In genomic region chr15:81802941-81803351, GRCm38 (mm10) we compare ENCODE assay signal across 8 mouse cellular contexts. TPM values are rescaled to one million over a fixed set of nuclear protein-coding genes. Genes with fewer than 3 reads are reported as not detected.
A peak's percentile ranks its signal among the peaks of the same experiment; 100 is the strongest.
DNase-seq lines count a peak whose midpoint lies in the region; ATAC-seq and TF ChIP-seq lines count a peak whose summit lies in the region.

No protein-coding gene starts in this region.

- no peak for TF ChIP-seq EP300 in lung, postnatal 0 days (IDR thresholded peaks at IDR 0.05)

- H3K4me1 ChIP-seq in heart, embryonic 12.5 days (replicated peaks), result peaks cover 46% of the 10 kb centered on the region
- peaks cover 28% of the 10 kb centered on the region for H3K4me1 ChIP-seq in forebrain, embryonic 13.5 days
- peaks cover 40% of the 10 kb centered on the region for H3K4me1 ChIP-seq in kidney, embryonic 14.5 days (ENCODE audit: control insufficient read depth, insufficient read depth, low read length)
- peaks cover 40% of the 10 kb centered on the region for H3K4me1 ChIP-seq in lung, postnatal 0 days (ENCODE audit: insufficient read depth, low read depth, low read length)
- peaks cover 16% of the 10 kb centered on the region for H3K4me1 ChIP-seq in small intestine, adult 2 months (ENCODE audit: control insufficient read depth, insufficient read depth, insufficient read length, low read length)

- peak overlapping the region; percentile 42 for H3K4me3 ChIP-seq in heart, embryonic 12.5 days
- H3K4me3 ChIP-seq in forebrain, embryonic 13.5 days, result peak overlapping the region; percentile 27
- peak overlapping the region; percentile 34 for H3K4me3 ChIP-seq in kidney, embryonic 14.5 days (ENCODE audit: low read length)
- H3K4me3 ChIP-seq in lung, postnatal 0 days (ENCODE audit: low read depth, low read length), result peak overlapping the region; percentile 32
- peak overlapping the region; percentile 55 for H3K4me3 ChIP-seq in small intestine, adult 2 months (ENCODE audit: low read depth, low read length)

- no peak for TF ChIP-seq POLR2A in small intestine, adult 2 months (IDR thresholded peaks at IDR 0.05; ENCODE audit: low read depth, low read length)

- no peaks in the 10 kb centered on the region for H3K9me3 ChIP-seq in heart, embryonic 12.5 days (replicated peaks)
- no peaks in the 10 kb centered on the region for H3K9me3 ChIP-seq in forebrain, embryonic 13.5 days (replicated peaks)
- no peaks in the 10 kb centered on the region for H3K9me3 ChIP-seq in kidney, embryonic 14.5 days (ENCODE audit: control insufficient read depth, low read length)
- H3K9me3 ChIP-seq in lung, postnatal 0 days (ENCODE audit: low read length), result no peaks in the 10 kb centered on the region

- H3K27me3 ChIP-seq in heart, embryonic 12.5 days (replicated peaks), result no peaks in the 10 kb centered on the region
- H3K27me3 ChIP-seq in forebrain, embryonic 13.5 days, result no peaks in the 10 kb centered on the region
- no peaks in the 10 kb centered on the region for H3K27me3 ChIP-seq in kidney, embryonic 14.5 days (ENCODE audit: control insufficient read depth, insufficient read depth, low read length)
- no peaks in the 10 kb centered on the region for H3K27me3 ChIP-seq in lung, postnatal 0 days (replicated peaks; ENCODE audit: insufficient read depth, low read length)
- no peaks in the 10 kb centered on the region for H3K27me3 ChIP-seq in small intestine, adult 2 months (ENCODE audit: control insufficient read depth, insufficient read depth, low read length)

- no peak for DNase-seq in heart, postnatal 25 days (ENCODE audit: low spot score)
- DNase-seq in NIH3T3 (ENCODE audit: low read depth), result peak; percentile 46
- DNase-seq in lung, postnatal 0 days (ENCODE audit: low spot score), result peak; percentile 62
- DNase-seq in spleen, postnatal 10 days (ENCODE audit: low spot score in 2 of 2), result no peak

- 0 out of 2 replicates have a peak, but pooled peaks cover 2% of the 10 kb centered on the region for H3K36me3 ChIP-seq in heart, embryonic 12.5 days
- H3K36me3 ChIP-seq in forebrain, embryonic 13.5 days (ENCODE audit: poor library complexity, severe bottlenecking), result no peaks in the 10 kb centered on the region
- no peaks in the 10 kb centered on the region for H3K36me3 ChIP-seq in kidney, embryonic 14.5 days (ENCODE audit: control insufficient read depth, insufficient read depth, low read length)
- H3K36me3 ChIP-seq in lung, postnatal 0 days (ENCODE audit: insufficient read depth, low read length), result no peaks in the 10 kb centered on the region
- no peaks in the 10 kb centered on the region for H3K36me3 ChIP-seq in small intestine, adult 2 months (ENCODE audit: control insufficient read depth, insufficient read depth, low read length)

- intact Hi-C loops in heart, postnatal 25 days (cut with DNase I), result loop anchor here (10.0 kb wide), 1 partner anchor 58 kb away; the partner anchor contains the start of genes Rangap1 and Zc3h7b

- H3K4me2 ChIP-seq in heart, embryonic 12.5 days, result peak overlapping the region; percentile 74
- H3K4me2 ChIP-seq in forebrain, embryonic 13.5 days, result peak overlapping the region; percentile 60
- peak overlapping the region; percentile 52 for H3K4me2 ChIP-seq in kidney, embryonic 14.5 days (replicated peaks; ENCODE audit: low read depth, low read length)
- H3K4me2 ChIP-seq in lung, postnatal 0 days (replicated peaks; ENCODE audit: low read depth, low read length), result peak overlapping the region; percentile 60

- no peak for TF ChIP-seq CTCF in lung, postnatal 0 days (IDR thresholded peaks at IDR 0.05)
- no peak for TF ChIP-seq CTCF in small intestine, adult 2 months (IDR thresholded peaks at IDR 0.05; ENCODE audit: extremely low read depth, insufficient read length, insufficient replicate concordance, low read depth, low read length)

- peak overlapping the region; percentile 74 for H3K27ac ChIP-seq in heart, embryonic 12.5 days (ENCODE audit: poor library complexity, severe bottlenecking)
- H3K27ac ChIP-seq in forebrain, embryonic 13.5 days, result peak overlapping the region; percentile 79
- H3K27ac ChIP-seq in kidney, embryonic 14.5 days (ENCODE audit: low read depth, low read length), result peak overlapping the region; percentile 63; the same call in 1 of the 2 replicates
- H3K27ac ChIP-seq in lung, postnatal 0 days (ENCODE audit: low read length), result peak overlapping the region; percentile 99
- peak overlapping the region; percentile 82 for H3K27ac ChIP-seq in small intestine, adult 2 months (ENCODE audit: insufficient read depth, low read depth, low read length)

- ATAC-seq in heart, embryonic 12.5 days (ENCODE audit: insufficient number of reproducible peaks, low FRiP score), result peak; percentile 9; the same call in 1 of the 2 replicates
- no peak; the same call in 1 of the 2 replicates for ATAC-seq in forebrain, embryonic 13.5 days
- ATAC-seq in kidney, embryonic 14.5 days (ENCODE audit: low FRiP score, low TSS enrichment), result peak; percentile 18; the same call in 1 of the 2 replicates
- ATAC-seq in lung, postnatal 0 days, result peak; percentile 43

- WGBS in heart, embryonic 12.5 days, result 12% methylated on average over 8 of the region's 8 CpGs
- WGBS in forebrain, embryonic 13.5 days, result 12% methylated on average over 8 of the region's 8 CpGs
- 13% methylated on average over 8 of the region's 8 CpGs for WGBS in kidney, embryonic 14.5 days
- WGBS in lung, postnatal 0 days, result 3% methylated on average over 8 of the region's 8 CpGs
- 3% methylated on average over 8 of the region's 8 CpGs for WGBS in small intestine, adult 2 months

- H3K9ac ChIP-seq in heart, embryonic 12.5 days, result peak overlapping the region; percentile 66
- peak overlapping the region; percentile 60 for H3K9ac ChIP-seq in forebrain, embryonic 13.5 days
- H3K9ac ChIP-seq in kidney, embryonic 14.5 days (ENCODE audit: low read depth, low read length), result peak overlapping the region; percentile 42
- H3K9ac ChIP-seq in lung, postnatal 0 days (replicated peaks; ENCODE audit: low read depth), result peak overlapping the region; percentile 53

RNA-seq across cellular contexts. Expression of gene Tef, which starts 0.7 kb away (rescaled TPM):
- polyA plus RNA-seq in heart, embryonic 12.5 days (2016; fragmentation: Nextera tagmentation; extraction: Ambion mirVana), result 26.0 and 27.8 TPM in 2 replicates
- 100 to 1,000 TPM in 1 of 2 experiments, 10 to 100 TPM in 1; 64.1 to 135 TPM for total RNA-seq in heart, postnatal 25 days (2021)
- polyA plus RNA-seq in forebrain, embryonic 13.5 days (2015; fragmentation: Nextera tagmentation; extraction: Ambion mirVana), result 24.2 and 24.9 TPM in 2 replicates
- 16.1 and 19.2 TPM in 2 replicates for polyA plus RNA-seq in kidney, embryonic 14.5 days (2014; fragmentation: Nextera tagmentation; extraction: Ambion mirVana)
- polyA plus RNA-seq in lung, postnatal 0 days (2015; fragmentation: Nextera tagmentation; extraction: Ambion mirVana), result 38.6 and 44.0 TPM in 2 replicates
- polyA plus RNA-seq in small intestine, adult 2 months (2012; rRNA removed), result 5.6 and 9.4 TPM in 2 replicates

RNA-seq across cellular contexts. Expression of gene Tob2, which starts 55.6 kb away (rescaled TPM):
- 14.6 and 14.7 TPM in 2 replicates for polyA plus RNA-seq in heart, embryonic 12.5 days (2016; fragmentation: Nextera tagmentation; extraction: Ambion mirVana)
- 10 to 100 TPM; 66.9 to 95.5 TPM for total RNA-seq in heart, postnatal 25 days (2021)
- 19.1 and 21.7 TPM in 2 replicates for polyA plus RNA-seq in forebrain, embryonic 13.5 days (2015; fragmentation: Nextera tagmentation; extraction: Ambion mirVana)
- polyA plus RNA-seq in kidney, embryonic 14.5 days (2014; fragmentation: Nextera tagmentation; extraction: Ambion mirVana), result 19.4 and 24.1 TPM in 2 replicates
- polyA plus RNA-seq in lung, postnatal 0 days (2015; fragmentation: Nextera tagmentation; extraction: Ambion mirVana), result 24.8 and 30.0 TPM in 2 replicates
- 14.7 and 33.2 TPM in 2 replicates for polyA plus RNA-seq in small intestine, adult 2 months (2012; rRNA removed)

RNA-seq across cellular contexts. Expression of gene Rangap1, which starts 57.6 kb away (rescaled TPM):
- polyA plus RNA-seq in heart, embryonic 12.5 days (2016; fragmentation: Nextera tagmentation; extraction: Ambion mirVana), result 102 and 106 TPM in 2 replicates
- 10 to 100 TPM; 22.7 to 27.5 TPM for total RNA-seq in heart, postnatal 25 days (2021)
- polyA plus RNA-seq in forebrain, embryonic 13.5 days (2015; fragmentation: Nextera tagmentation; extraction: Ambion mirVana), result 141 and 160 TPM in 2 replicates
- 85.0 and 100.0 TPM in 2 replicates for polyA plus RNA-seq in kidney, embryonic 14.5 days (2014; fragmentation: Nextera tagmentation; extraction: Ambion mirVana)
- polyA plus RNA-seq in lung, postnatal 0 days (2015; fragmentation: Nextera tagmentation; extraction: Ambion mirVana), result 17.9 and 24.6 TPM in 2 replicates
- 13.3 and 17.8 TPM in 2 replicates for polyA plus RNA-seq in small intestine, adult 2 months (2012; rRNA removed)

RNA-seq across cellular contexts. Expression of gene Zc3h7b, which starts 58.1 kb away (rescaled TPM):
- 27.4 and 30.8 TPM in 2 replicates for polyA plus RNA-seq in heart, embryonic 12.5 days (2016; fragmentation: Nextera tagmentation; extraction: Ambion mirVana)
- total RNA-seq in heart, postnatal 25 days (2021), result 10 to 100 TPM; 70.3 to 72.9 TPM
- polyA plus RNA-seq in forebrain, embryonic 13.5 days (2015; fragmentation: Nextera tagmentation; extraction: Ambion mirVana), result 41.5 and 44.3 TPM in 2 replicates
- polyA plus RNA-seq in kidney, embryonic 14.5 days (2014; fragmentation: Nextera tagmentation; extraction: Ambion mirVana), result 46.3 and 60.5 TPM in 2 replicates
- 13.8 and 13.9 TPM in 2 replicates for polyA plus RNA-seq in lung, postnatal 0 days (2015; fragmentation: Nextera tagmentation; extraction: Ambion mirVana)
- 7.3 and 7.7 TPM in 2 replicates for polyA plus RNA-seq in small intestine, adult 2 months (2012; rRNA removed)

Comparison
In these comparisons a context has a peak if more than half of its experiments do, and no peak if none do; other contexts are left out.
1. DNase-seq: peak in NIH3T3 (single experiment) and lung, postnatal 0 days (single experiment); none in heart, postnatal 25 days (single experiment) and spleen, postnatal 10 days (0 of 2).
2. Peak in every context shown above with its lines, with median percentiles within 50 percentile points of each other: H3K27ac ChIP-seq, H3K4me2 ChIP-seq, H3K4me3 ChIP-seq and H3K9ac ChIP-seq.